Mouse (Mus musculus): ENCODE results near the gene Sec22a.

DNA sequence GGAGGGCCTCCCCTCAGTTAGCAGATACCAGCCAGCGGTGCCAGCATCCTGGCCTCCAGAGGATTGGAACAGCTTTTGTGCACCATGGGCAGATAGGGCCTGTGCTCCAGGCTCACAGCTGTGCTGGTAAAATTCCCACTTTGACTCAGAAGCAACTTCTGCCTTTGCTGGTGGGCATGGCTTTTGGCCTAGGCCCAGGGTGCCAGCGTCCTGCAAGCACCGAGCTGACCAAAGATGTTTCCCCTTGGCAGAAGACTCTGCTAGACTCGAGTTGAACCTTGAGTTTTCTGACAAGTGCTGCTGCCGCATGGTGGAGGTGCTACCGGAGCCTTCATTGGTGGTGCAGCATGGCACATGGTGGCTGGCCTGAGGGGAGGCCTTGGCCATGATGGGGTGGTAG, 60.0 kb downstream of the Sec22a start:
- TF ChIP-seq TCF12 (IDR thresholded peaks at IDR 0.05; ENCODE audit: low read depth, low read length) (no peak), JUND (IDR thresholded peaks at IDR 0.05; ENCODE audit: low read depth, low read length) (no peak), CTCF (IDR thresholded peaks at IDR 0.05 in 2 of 3, conservative IDR thresholded peaks at IDR 0.05 in 1 of 3; ENCODE audit: control insufficient read depth in 1 of 3, insufficient read depth in 1 of 3, low read depth in 2 of 3, low read length in 3 of 3, poor library complexity in 1 of 3, severe bottlenecking in 1 of 3) (no peak), POLR2A (IDR thresholded peaks at IDR 0.05; ENCODE audit: control insufficient read depth in 1 of 2, insufficient read depth in 1 of 2, low read depth in 1 of 2, low read length in 2 of 2, poor library complexity in 1 of 2) (no peak), EP300 (IDR thresholded peaks at IDR 0.05; ENCODE audit: low read depth in 1 of 2, low read length in 2 of 2) (no peak), TAL1 (IDR thresholded peaks at IDR 0.05; ENCODE audit: low read length) (no peak), SMC3 (IDR thresholded peaks at IDR 0.05; ENCODE audit: low read depth, low read length) (no peak), MAFK (IDR thresholded peaks at IDR 0.05; ENCODE audit: borderline replicate concordance, low read depth, low read length) (no peak), RCOR1 (IDR thresholded peaks at IDR 0.05; ENCODE audit: low read depth, low read length) (no peak), NELFE (IDR thresholded peaks at IDR 0.05; ENCODE audit: low read depth, low read length) (no peak), MXI1 (IDR thresholded peaks at IDR 0.05; ENCODE audit: low read depth, low read length) (no peak)

All from MEL (cell line).